Mouse (Mus musculus): ENCODE results near the gene Rccd1. TPM values are rescaled to one million over a fixed set of nuclear protein-coding genes. Genes with fewer than 3 reads are reported as not detected.
A peak's percentile ranks its signal among the peaks of the same experiment; 100 is the strongest.
"Not testable (repeated sequence)": the region's sequence is repeated elsewhere in the genome, so short reads cannot be mapped to it uniquely, and the experiment has no call there.

The Rccd1 gene
- polyA plus RNA-seq, 1 experiment from 2014 or later = 3.2 TPM

DNA sequence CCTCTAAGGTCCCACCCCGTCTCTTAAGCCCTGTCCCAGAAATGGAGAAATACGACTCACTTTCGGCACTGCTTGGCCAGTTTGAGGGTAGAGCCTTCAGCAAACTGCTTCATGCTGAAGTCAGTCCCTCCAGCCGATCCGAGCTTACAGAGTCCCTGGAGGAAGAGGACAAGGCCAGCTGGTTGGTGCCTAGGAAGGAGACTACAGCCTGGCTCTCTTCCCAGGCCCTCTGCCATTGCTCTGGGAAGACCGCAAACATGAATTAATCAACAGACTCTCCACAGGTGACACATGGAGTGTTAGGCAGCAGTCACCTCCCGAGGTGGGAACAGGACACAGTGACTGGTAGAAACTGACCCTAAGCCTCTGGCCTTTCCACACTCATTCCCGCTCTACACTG is 6.0 kb upstream of the Rccd1 start:
- no peak overlapping the region for H3K27ac ChIP-seq (ENCODE audit: low read depth, low read length)
- H3K4me3 ChIP-seq (ENCODE audit: low read depth, low read length) = no peak overlapping the region
- H3K9ac ChIP-seq (ENCODE audit: low read depth, low read length) = no peak overlapping the region
- H3K4me2 ChIP-seq (replicated peaks; ENCODE audit: low read depth) = no peak overlapping the region
- ATAC-seq = no peak
- no peak for TF ChIP-seq CTCF (IDR thresholded peaks at IDR 0.05; ENCODE audit: low read depth)
- 89% methylated on average over 8 of the region's 8 CpGs for WGBS
- H3K4me1 ChIP-seq (replicated peaks; ENCODE audit: control insufficient read depth, insufficient read depth, low read length) = no peaks in the 10 kb centered on the region; the same call in 1 of the 2 replicates
- no peaks in the 10 kb centered on the region for H3K27me3 ChIP-seq (replicated peaks; ENCODE audit: control insufficient read depth, insufficient read depth, low read length)
- H3K9me3 ChIP-seq (ENCODE audit: control insufficient read depth) = no peaks in the 10 kb centered on the region
- H3K36me3 ChIP-seq (ENCODE audit: control insufficient read depth, insufficient read depth) = peaks cover 98% of the 10 kb centered on the region

DNA sequence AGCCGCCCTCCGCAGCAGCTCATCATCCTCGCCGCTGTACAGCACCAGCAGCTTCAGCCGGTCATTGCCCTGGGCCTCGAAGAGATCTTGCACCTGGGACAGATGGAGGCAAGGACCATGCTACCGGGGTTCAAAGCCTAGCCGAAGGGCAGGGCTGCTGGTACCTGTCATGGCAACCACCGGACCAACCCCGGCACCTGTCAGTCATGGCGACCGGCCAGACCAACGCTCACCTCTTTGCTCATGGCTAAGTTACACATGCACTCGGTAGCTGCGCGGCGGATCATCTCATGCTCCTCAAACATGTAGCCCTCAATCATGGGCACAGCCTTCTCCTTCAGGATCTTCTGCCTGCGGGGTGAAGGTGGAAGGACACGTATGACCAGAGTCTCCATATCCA is 1.8 kb upstream of the Rccd1 start:
- Histone ChIP-seq H3K4me3 (ENCODE audit: low read depth, low read length) (no peak overlapping the region), H3K4me1 (replicated peaks; ENCODE audit: control insufficient read depth, insufficient read depth, low read length) (no peaks in the 10 kb centered on the region), H3K27me3 (replicated peaks; ENCODE audit: control insufficient read depth, insufficient read depth, low read length) (no peaks in the 10 kb centered on the region), H3K36me3 (ENCODE audit: control insufficient read depth, insufficient read depth) (peaks cover 62% of the 10 kb centered on the region), H3K9ac (ENCODE audit: low read depth, low read length) (no peak overlapping the region), H3K9me3 (ENCODE audit: control insufficient read depth) (no peaks in the 10 kb centered on the region), H3K4me2 (replicated peaks; ENCODE audit: low read depth) (no peak overlapping the region), H3K27ac (ENCODE audit: low read depth, low read length) (no peak overlapping the region)
- TF ChIP-seq CTCF (IDR thresholded peaks at IDR 0.05; ENCODE audit: low read depth) = no peak
- ATAC-seq = no peak
- WGBS = 97% methylated on average over 19 of the region's 19 CpGs

DNA sequence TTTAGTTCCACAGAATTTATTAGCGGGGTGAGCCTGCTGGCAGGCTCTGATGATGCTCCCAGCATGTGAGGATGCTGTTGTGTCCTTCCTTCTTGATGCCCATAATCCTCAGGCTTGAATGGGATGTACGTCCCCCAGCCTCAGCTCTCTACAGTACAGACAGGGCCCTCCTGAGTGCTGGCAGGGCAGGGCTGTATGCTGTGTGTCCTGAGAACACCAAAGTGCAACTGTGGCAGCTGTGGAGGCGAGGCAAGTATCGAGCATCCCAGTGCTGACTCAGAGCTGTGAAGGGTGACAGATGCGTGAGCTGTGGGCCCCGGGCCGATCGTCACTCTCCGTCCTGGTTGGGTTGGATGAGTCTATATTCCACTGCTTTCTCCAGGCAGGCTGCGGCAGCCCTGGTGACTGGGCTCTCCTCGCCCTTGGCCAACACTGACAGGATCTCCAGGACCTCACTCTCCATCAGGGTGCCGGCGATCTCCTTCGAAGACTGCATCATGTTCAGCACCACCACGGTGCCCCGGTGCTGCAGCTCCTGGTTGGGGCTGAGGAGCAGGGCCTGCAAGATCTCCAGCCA is 1.1 kb upstream of the Rccd1 start:
- H3K4me2 ChIP-seq (replicated peaks; ENCODE audit: low read depth) = no peak overlapping the region
- no peak overlapping the region for H3K4me3 ChIP-seq (ENCODE audit: low read depth, low read length)
- no peaks in the 10 kb centered on the region for H3K4me1 ChIP-seq (replicated peaks; ENCODE audit: control insufficient read depth, insufficient read depth, low read length)
- peak overlapping the region; percentile 28 for H3K27ac ChIP-seq (ENCODE audit: low read depth, low read length)
- WGBS = 90% methylated on average over 16 of the region's 16 CpGs
- H3K36me3 ChIP-seq (ENCODE audit: control insufficient read depth, insufficient read depth) = peaks cover 55% of the 10 kb centered on the region
- no peak for ATAC-seq
- no peaks in the 10 kb centered on the region for H3K9me3 ChIP-seq (ENCODE audit: control insufficient read depth)
- no peak overlapping the region for H3K9ac ChIP-seq (ENCODE audit: low read depth, low read length)
- H3K27me3 ChIP-seq (replicated peaks; ENCODE audit: control insufficient read depth, insufficient read depth, low read length) = no peaks in the 10 kb centered on the region
- no peak for TF ChIP-seq CTCF (IDR thresholded peaks at IDR 0.05; ENCODE audit: low read depth)

GRCm38 (mm10) chr7:80324816-80325119 is 514 bp upstream of the Rccd1 start:
- not testable (repeated sequence) for H3K9ac ChIP-seq (ENCODE audit: low read depth, low read length); ATAC-seq; H3K27me3 ChIP-seq (replicated peaks; ENCODE audit: control insufficient read depth, insufficient read depth, low read length); H3K9me3 ChIP-seq (ENCODE audit: control insufficient read depth); H3K4me1 ChIP-seq (replicated peaks; ENCODE audit: control insufficient read depth, insufficient read depth, low read length); H3K4me3 ChIP-seq (ENCODE audit: low read depth, low read length)
- 0 out of 2 replicates have a peak overlapping the region, but pooled peaks have one; percentile 28 for H3K27ac ChIP-seq (ENCODE audit: low read depth, low read length)
- WGBS = 39% methylated on average over 5 of the region's 5 CpGs
- H3K4me2 ChIP-seq (replicated peaks; ENCODE audit: low read depth) = peak overlapping the region; percentile 68
- peaks cover 50% of the 10 kb centered on the region for H3K36me3 ChIP-seq (ENCODE audit: control insufficient read depth, insufficient read depth)

- Histone ChIP-seq H3K9ac (ENCODE audit: low read depth, low read length) (peak overlapping the region; percentile 57), H3K9me3 (ENCODE audit: control insufficient read depth) (no peaks in the 10 kb centered on the region), H3K36me3 (ENCODE audit: control insufficient read depth, insufficient read depth) (peaks cover 45% of the 10 kb centered on the region), H3K4me1 (replicated peaks; ENCODE audit: control insufficient read depth, insufficient read depth, low read length) (no peaks in the 10 kb centered on the region), H3K4me3 (ENCODE audit: low read depth, low read length) (peak overlapping the region; percentile 54), H3K27me3 (replicated peaks; ENCODE audit: control insufficient read depth, insufficient read depth, low read length) (no peaks in the 10 kb centered on the region), H3K4me2 (replicated peaks; ENCODE audit: low read depth) (peak overlapping the region; percentile 68), H3K27ac (ENCODE audit: low read depth, low read length) (peak overlapping the region; percentile 90)
- no peak for TF ChIP-seq CTCF (IDR thresholded peaks at IDR 0.05; ENCODE audit: low read depth)
- 8% methylated on average over 8 of the region's 8 CpGs for WGBS
- peak; percentile 42 for ATAC-seq
Observed at GRCm38 (mm10) chr7:80323336-80323735, 918 bp downstream of the Rccd1 start.

- no peak overlapping the region for H3K4me3 ChIP-seq (ENCODE audit: low read depth, low read length)
- TF ChIP-seq CTCF (IDR thresholded peaks at IDR 0.05; ENCODE audit: low read depth) = no peak
- H3K9ac ChIP-seq (ENCODE audit: low read depth, low read length) = no peak overlapping the region
- H3K9me3 ChIP-seq (ENCODE audit: control insufficient read depth) = no peaks in the 10 kb centered on the region
- WGBS = 78% methylated on average over 19 of the region's 19 CpGs
- H3K36me3 ChIP-seq (ENCODE audit: control insufficient read depth, insufficient read depth) = peaks cover 34% of the 10 kb centered on the region
- H3K4me2 ChIP-seq (replicated peaks; ENCODE audit: low read depth) = no peak overlapping the region
- H3K27ac ChIP-seq (ENCODE audit: low read depth, low read length) = no peak overlapping the region
- H3K27me3 ChIP-seq (replicated peaks; ENCODE audit: control insufficient read depth, insufficient read depth, low read length) = no peaks in the 10 kb centered on the region
- no peaks in the 10 kb centered on the region for H3K4me1 ChIP-seq (replicated peaks; ENCODE audit: control insufficient read depth, insufficient read depth, low read length)
- no peak for ATAC-seq
Observed at GRCm38 (mm10) chr7:80319846-80320496, 4.3 kb downstream of the Rccd1 start.

Data from intestine, postnatal 0 days (tissue).